Mouse (Mus musculus) liver, embryonic 13.5 days (tissue): ENCODE measurements around the gene Ttc16. TPM values are rescaled to one million over a fixed set of nuclear protein-coding genes. Genes with fewer than 3 reads are reported as not detected.

ENCODE experiments used
- ATAC-seq: fragments of 200-750 bp; cut with Nextera tagmentation; 2 replicates; pipeline ENCODE4 v1.8.0; 2017; ENCODE audit warnings: low read depth, mild to moderate bottlenecking, moderate number of reproducible peaks, moderate library complexity
- DNase-seq: peaks from one replicate; pipeline ENCODE4 v3.0.0; 2022
- H3K27ac ChIP-seq: fragments of 300-500 bp; sonication (generic); 2 replicates; pipeline ENCODE4 v1.5.1; 2015; ENCODE audit warnings: moderate library complexity, mild to moderate bottlenecking, inconsistent platforms
- H3K27me3 ChIP-seq: fragments of 300-500 bp; sonication (generic); 2 replicates; pipeline ENCODE4 v1.6.1; 2015; ENCODE audit warnings: mild to moderate bottlenecking, inconsistent platforms
- H3K36me3 ChIP-seq: fragments of 300-500 bp; sonication (generic); 2 replicates; pipeline ENCODE4 v1.6.1; 2015; ENCODE audit warnings: mild to moderate bottlenecking, inconsistent platforms
- H3K4me1 ChIP-seq: fragments of 300-500 bp; sonication (generic); replicated peaks from 2 replicates; pipeline ENCODE4 v1.6.1; 2015; ENCODE audit warnings: inconsistent platforms
- H3K4me2 ChIP-seq: fragments of 300-500 bp; sonication (generic); 2 replicates; pipeline ENCODE4 v1.6.1; 2015; ENCODE audit warnings: inconsistent platforms, mild to moderate bottlenecking, moderate library complexity
- H3K4me3 ChIP-seq: fragments of 300-500 bp; sonication (generic); replicated peaks from 2 replicates; pipeline ENCODE4 v1.5.1; 2015; ENCODE audit warnings: mild to moderate bottlenecking, inconsistent platforms
- H3K9ac ChIP-seq: fragments of 300-500 bp; sonication (generic); 2 replicates; pipeline ENCODE4 v1.6.1; 2015; ENCODE audit warnings: mild to moderate bottlenecking, inconsistent platforms
- H3K9me3 ChIP-seq: fragments of 300-500 bp; sonication (generic); replicated peaks from 2 replicates; pipeline ENCODE4 v1.6.1; 2016; ENCODE audit warnings: inconsistent platforms
- WGBS: fragments of 180-500 bp; shearing (Covaris S2); methylation state at CpG from one replicate; pipeline ENCODE4 v1.1.7; 2015; ENCODE audit not compliant: insufficient replicate concordance; 5-methylcytosine and 5-hydroxymethylcytosine counted together
- polyA plus RNA-seq: library from polyadenylated mRNA; unstranded; fragments of >200 nt; fragmentation: Nextera tagmentation; extraction: Ambion mirVana; gene quantifications from 2 replicates; pipeline ENCODE4 v1.2.1, GENCODE M21; 2015

Ttc16 gene
- polyA plus RNA-seq, 1 experiment from 2014 or later: 0.07 TPM

GRCm38 (mm10) chr2:32728463-32728862 is 47.0 kb downstream of the Ttc16 start:
- no peaks in the 10 kb centered on the region for H3K36me3 ChIP-seq
- no peaks in the 10 kb centered on the region for H3K9me3 ChIP-seq
- ATAC-seq: no peak
- peak overlapping the region; percentile 33; the same call in 1 of the 2 replicates for H3K9ac ChIP-seq
- 46% methylated on average over 7 of the region's 7 CpGs for WGBS
- peak overlapping the region; percentile 50 for H3K4me2 ChIP-seq
- no peak overlapping the region for H3K27ac ChIP-seq
- no peaks in the 10 kb centered on the region for H3K27me3 ChIP-seq
- peaks cover 14% of the 10 kb centered on the region for H3K4me1 ChIP-seq
- H3K4me3 ChIP-seq: peak overlapping the region; percentile 24
- no peak for DNase-seq

- Histone ChIP-seq H3K4me2 (peak overlapping the region; percentile 50), H3K4me1 (peaks cover 14% of the 10 kb centered on the region), H3K27ac (no peak overlapping the region), H3K27me3 (no peaks in the 10 kb centered on the region), H3K36me3 (no peaks in the 10 kb centered on the region), H3K4me3 (peak overlapping the region; percentile 24), H3K9me3 (no peaks in the 10 kb centered on the region), H3K9ac (no peak overlapping the region)
- DNase-seq (peak; percentile 76), ATAC-seq (peak; percentile 85)
- 5% methylated on average over 16 of the region's 16 CpGs for WGBS
These were observed 48.0 kb downstream of the Ttc16 start for GRCm38 (mm10) chr2:32727435-32727834.

GRCm38 (mm10) chr2:32724832-32725790 is 50.3 kb downstream of the Ttc16 start:
- Histone ChIP-seq H3K4me3 (no peak overlapping the region), H3K9ac (no peak overlapping the region), H3K36me3 (no peaks in the 10 kb centered on the region), H3K4me1 (peaks cover 29% of the 10 kb centered on the region), H3K27me3 (no peaks in the 10 kb centered on the region), H3K27ac (no peak overlapping the region), H3K4me2 (no peak overlapping the region), H3K9me3 (no peaks in the 10 kb centered on the region)
- DNase-seq (no peak), ATAC-seq (no peak)
- 75% methylated on average over 16 of the region's 16 CpGs for WGBS

DNA sequence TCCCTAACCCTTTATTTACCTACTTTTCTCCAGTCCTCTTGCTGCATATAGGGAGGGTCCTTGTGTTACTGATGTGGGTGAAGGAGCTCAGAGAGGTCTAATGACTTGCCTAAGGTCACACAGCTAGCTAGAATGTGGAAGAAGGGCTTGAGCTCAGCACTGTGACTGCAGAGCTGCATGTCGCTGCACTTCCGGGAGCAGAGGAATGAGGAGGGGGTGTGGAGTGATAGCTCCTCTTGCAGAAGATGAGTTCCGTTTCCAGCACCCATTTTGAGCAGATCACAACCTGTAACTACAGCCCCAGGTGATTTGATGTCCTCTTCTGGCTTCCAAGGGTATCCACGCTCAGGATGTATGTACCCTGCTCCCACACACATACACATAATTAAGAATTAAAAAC is 51.3 kb downstream of the Ttc16 start:
- no peak overlapping the region for H3K4me2 ChIP-seq
- DNase-seq (no peak), ATAC-seq (no peak)
- no peaks in the 10 kb centered on the region for H3K9me3 ChIP-seq
- H3K9ac ChIP-seq: no peak overlapping the region
- H3K4me1 ChIP-seq: peaks cover 33% of the 10 kb centered on the region
- 66% methylated on average over 4 of the region's 4 CpGs for WGBS
- H3K4me3 ChIP-seq: no peak overlapping the region
- H3K27me3 ChIP-seq: no peaks in the 10 kb centered on the region
- H3K36me3 ChIP-seq: no peaks in the 10 kb centered on the region
- H3K27ac ChIP-seq: no peak overlapping the region

DNA sequence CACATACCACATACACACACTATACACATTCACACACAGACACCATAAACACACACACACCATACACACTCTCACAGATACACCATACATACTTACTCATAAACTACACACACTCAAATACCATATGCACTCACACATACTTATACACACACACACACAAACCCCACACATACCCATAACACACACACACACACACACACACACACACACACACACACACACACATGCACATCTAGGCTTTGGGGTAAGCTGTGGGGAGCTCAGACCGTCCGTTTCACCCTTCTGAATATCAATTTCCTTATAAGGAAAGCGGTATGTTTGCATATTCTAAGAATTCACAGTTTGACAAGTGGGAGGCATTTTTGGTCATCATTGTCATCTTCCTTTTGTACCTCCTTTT is 52.9 kb downstream of the Ttc16 start:
- no peak overlapping the region for H3K27ac ChIP-seq
- H3K4me1 ChIP-seq: peaks cover 26% of the 10 kb centered on the region
- H3K4me2 ChIP-seq: peak overlapping the region; percentile 37
- ATAC-seq (no peak), DNase-seq (no peak)
- WGBS: 44% methylated on average over 3 of the region's 3 CpGs
- no peaks in the 10 kb centered on the region for H3K27me3 ChIP-seq
- H3K9me3 ChIP-seq: no peaks in the 10 kb centered on the region
- H3K9ac ChIP-seq: no peak overlapping the region
- H3K4me3 ChIP-seq: no peak overlapping the region
- H3K36me3 ChIP-seq: no peaks in the 10 kb centered on the region

- Histone ChIP-seq H3K9me3 (no peaks in the 10 kb centered on the region), H3K36me3 (no peaks in the 10 kb centered on the region), H3K9ac (no peak overlapping the region), H3K4me1 (peaks cover 21% of the 10 kb centered on the region), H3K27ac (no peak overlapping the region), H3K4me2 (peak overlapping the region; percentile 37), H3K27me3 (no peaks in the 10 kb centered on the region), H3K4me3 (peak overlapping the region; percentile 39)
- WGBS: 18% methylated on average over 6 of the region's 6 CpGs
- ATAC-seq (no peak), DNase-seq (no peak)
These were observed 53.4 kb downstream of the Ttc16 start for GRCm38 (mm10) chr2:32722046-32722445.

DNA sequence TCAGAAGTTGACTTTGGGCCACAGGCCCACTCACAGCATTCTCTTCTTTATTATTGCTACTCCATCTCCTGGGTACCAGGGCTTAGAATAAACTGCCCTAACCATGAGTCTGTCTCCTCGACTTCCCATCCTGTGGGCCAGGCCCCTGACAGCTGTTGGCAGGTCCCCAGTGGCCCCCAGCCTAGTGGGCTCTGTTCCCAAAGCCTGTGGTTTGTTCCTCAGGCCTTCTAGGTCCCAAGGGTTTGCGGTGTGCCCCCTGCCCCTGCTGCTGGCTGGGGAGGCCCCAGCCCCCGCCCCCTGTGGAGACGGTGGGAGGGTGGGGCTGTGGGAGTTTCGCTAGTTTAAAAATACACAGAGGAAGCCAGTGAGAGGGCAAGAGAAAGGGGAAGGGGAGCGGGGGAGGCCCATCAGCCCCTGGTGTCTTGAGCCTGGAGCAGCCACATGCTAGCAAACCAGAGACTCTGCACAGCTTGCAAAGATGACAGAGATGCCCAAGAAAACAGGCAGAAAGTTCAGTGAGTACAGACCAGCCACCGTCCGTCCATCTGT is 54.7 kb downstream of the Ttc16 start, which contains the start of gene Sh2d3c:
Gene Sh2d3c (plus strand): TSS at position 375 of the 549 bp plus-strand sequence.
- H3K27ac ChIP-seq: peak within 1 kb of the TSS; percentile 53
- no peaks in the 10 kb centered on the region for H3K36me3 ChIP-seq
- 14% methylated on average over 8 of the region's 8 CpGs for WGBS
- H3K27me3 ChIP-seq: no peaks in the 10 kb centered on the region
- peak within 1 kb of the TSS; percentile 43 for H3K9ac ChIP-seq
- H3K4me1 ChIP-seq: peaks cover 19% of the 10 kb centered on the region
- 0 out of 2 replicates have a peak, but pooled peaks have one; percentile 37 for ATAC-seq
- H3K9me3 ChIP-seq: no peaks in the 10 kb centered on the region
- peak within 1 kb of the TSS; percentile 39 for H3K4me3 ChIP-seq
- peak within 1 kb of the TSS; percentile 37 for H3K4me2 ChIP-seq
- DNase-seq: peak; percentile 24

DNA sequence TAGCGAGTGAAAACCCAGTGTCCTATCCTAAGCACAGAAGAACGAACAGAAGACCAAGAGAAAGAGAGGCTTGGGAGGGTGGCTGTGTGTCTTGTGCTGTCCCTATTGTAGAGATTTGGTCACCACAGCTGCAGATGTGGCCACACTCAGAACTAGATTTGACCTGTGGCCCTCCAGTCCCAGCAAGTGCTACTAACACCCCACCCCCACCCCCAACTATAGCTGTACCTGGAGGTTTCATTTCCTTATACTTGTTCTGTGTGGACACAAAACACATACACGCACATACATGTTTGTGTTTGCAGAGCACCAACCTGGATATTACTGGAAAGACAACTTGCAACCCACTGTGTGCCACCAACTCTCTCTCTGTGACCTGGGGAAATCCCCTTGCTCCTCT is 55.4 kb downstream of the Ttc16 start:
- 81% methylated on average over 3 of the region's 3 CpGs for WGBS
- H3K9me3 ChIP-seq: no peaks in the 10 kb centered on the region
- no peaks in the 10 kb centered on the region for H3K27me3 ChIP-seq
- H3K4me1 ChIP-seq: peaks cover 22% of the 10 kb centered on the region
- ATAC-seq (no peak), DNase-seq (no peak)
- H3K4me3 ChIP-seq: no peak overlapping the region
- H3K27ac ChIP-seq: no peak overlapping the region
- H3K36me3 ChIP-seq: no peaks in the 10 kb centered on the region
- no peak overlapping the region for H3K4me2 ChIP-seq
- H3K9ac ChIP-seq: no peak overlapping the region

- H3K4me3 ChIP-seq: no peak overlapping the region
- no peak overlapping the region for H3K9ac ChIP-seq
- no peak overlapping the region for H3K4me2 ChIP-seq
- no peaks in the 10 kb centered on the region for H3K9me3 ChIP-seq
- no peaks in the 10 kb centered on the region for H3K36me3 ChIP-seq
- peaks cover 35% of the 10 kb centered on the region for H3K4me1 ChIP-seq
- DNase-seq (no peak), ATAC-seq (no peak)
- 48% methylated on average over 9 of the region's 9 CpGs for WGBS
- H3K27ac ChIP-seq: no peak overlapping the region
- no peaks in the 10 kb centered on the region for H3K27me3 ChIP-seq
These were observed 56.7 kb downstream of the Ttc16 start for GRCm38 (mm10) chr2:32718761-32719160.

DNA sequence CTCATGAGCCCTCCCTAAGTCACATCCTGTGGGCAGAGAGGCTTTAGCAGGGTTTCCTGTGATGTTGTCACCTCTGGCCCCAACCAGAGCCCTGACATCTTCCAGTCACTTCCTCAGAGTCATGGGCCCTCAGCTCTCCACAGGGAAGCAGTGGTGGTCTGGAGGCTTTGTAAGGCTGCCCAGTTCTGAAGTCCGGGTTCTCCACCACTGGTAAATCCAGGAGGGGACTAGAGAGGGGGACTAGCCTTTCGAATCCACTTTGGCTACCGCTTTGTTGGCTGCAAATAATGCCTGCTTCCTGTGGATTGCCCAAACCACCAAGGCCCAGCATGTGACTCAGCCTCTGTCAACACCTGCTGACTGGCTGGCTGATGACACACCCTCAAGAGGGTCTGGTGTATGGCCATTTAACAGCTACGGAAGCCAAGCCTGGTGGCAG is 60.4 kb downstream of the Ttc16 start:
- Histone ChIP-seq H3K4me2 (0 out of 2 replicates have a peak overlapping the region, but pooled peaks have one; percentile 21), H3K4me1 (peaks cover 42% of the 10 kb centered on the region), H3K36me3 (peaks cover 16% of the 10 kb centered on the region), H3K27me3 (no peaks in the 10 kb centered on the region), H3K27ac (peak overlapping the region; percentile 91), H3K9ac (0 out of 2 replicates have a peak overlapping the region, but pooled peaks have one; percentile 23), H3K4me3 (no peak overlapping the region; the same call in 1 of the 2 replicates), H3K9me3 (no peaks in the 10 kb centered on the region)
- DNase-seq (peak; percentile 27), ATAC-seq (no peak)
- WGBS: 14% methylated on average over 4 of the region's 4 CpGs
